Mouse (Mus musculus): ENCODE results near the gene Txnip.

GRCm38 (mm10) chr3:96599069-96599393, 41.3 kb downstream of the Txnip start:
- TF ChIP-seq CTCF (IDR thresholded peaks at IDR 0.05; ENCODE audit: low read depth, low read length): no peak
- no peak for TF ChIP-seq POLR2AphosphoS5 (IDR thresholded peaks at IDR 0.05; ENCODE audit: insufficient replicate concordance, low read depth, low read length)
- TF ChIP-seq GATA2 (IDR thresholded peaks at IDR 0.05; ENCODE audit: borderline replicate concordance, low read depth, low read length): no peak
- TF ChIP-seq GATA1 (IDR thresholded peaks at IDR 0.05; ENCODE audit: borderline replicate concordance, low read length): no peak
